Mouse (Mus musculus): ENCODE measurements around the gene Txk.

The Txk gene

GRCm38 (mm10) chr5:72694684-72695083, 57.9 kb downstream of the Txk start:
- DNase-seq (ENCODE audit: low read depth, low spot score), result no peak

DNA sequence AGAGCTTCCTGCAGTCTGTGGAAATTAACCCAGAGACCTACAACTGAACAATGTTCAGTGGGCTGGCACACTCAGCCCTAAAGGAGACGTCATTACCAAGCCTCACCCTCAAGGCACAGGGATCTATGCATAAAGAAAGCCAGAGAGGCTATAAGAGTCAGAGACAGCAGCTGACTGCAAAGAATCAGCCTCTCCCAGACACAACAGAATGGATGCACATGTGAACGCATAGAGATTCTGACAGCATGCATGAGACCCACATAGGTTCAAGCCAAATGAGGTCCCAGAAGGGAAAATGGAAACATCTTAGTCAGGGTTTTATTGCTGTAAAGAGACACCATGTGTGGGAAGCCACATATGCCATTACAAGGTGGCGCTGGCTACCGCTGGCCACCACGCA, 62.1 kb downstream of the Txk start:
- DNase-seq (ENCODE audit: low read depth, low spot score), result no peak

GRCm38 (mm10) chr5:72689556-72689955, 63.0 kb downstream of the Txk start:
- no peak for DNase-seq (ENCODE audit: low read depth, low spot score)

DNA sequence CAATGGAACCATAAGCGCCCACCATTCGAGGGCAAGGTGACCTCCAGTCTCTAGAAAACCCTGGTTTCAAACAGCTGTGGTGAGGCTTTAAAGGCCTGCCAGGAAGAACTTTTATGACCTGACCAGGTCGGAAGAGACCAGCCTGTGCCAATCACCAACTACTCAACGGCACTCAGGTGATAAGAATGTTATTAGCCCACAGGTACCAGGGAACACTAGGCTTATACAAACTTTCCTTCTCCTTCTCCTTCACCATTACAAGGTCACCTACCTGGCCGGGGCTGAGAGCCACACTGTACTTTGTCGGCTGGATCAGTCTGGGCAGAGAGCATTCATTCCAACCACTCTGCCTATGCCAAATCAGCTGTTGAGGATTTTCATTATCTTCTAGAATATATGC, 71.1 kb downstream of the Txk start:
- DNase-seq (ENCODE audit: low read depth, low spot score), result no peak

DNA sequence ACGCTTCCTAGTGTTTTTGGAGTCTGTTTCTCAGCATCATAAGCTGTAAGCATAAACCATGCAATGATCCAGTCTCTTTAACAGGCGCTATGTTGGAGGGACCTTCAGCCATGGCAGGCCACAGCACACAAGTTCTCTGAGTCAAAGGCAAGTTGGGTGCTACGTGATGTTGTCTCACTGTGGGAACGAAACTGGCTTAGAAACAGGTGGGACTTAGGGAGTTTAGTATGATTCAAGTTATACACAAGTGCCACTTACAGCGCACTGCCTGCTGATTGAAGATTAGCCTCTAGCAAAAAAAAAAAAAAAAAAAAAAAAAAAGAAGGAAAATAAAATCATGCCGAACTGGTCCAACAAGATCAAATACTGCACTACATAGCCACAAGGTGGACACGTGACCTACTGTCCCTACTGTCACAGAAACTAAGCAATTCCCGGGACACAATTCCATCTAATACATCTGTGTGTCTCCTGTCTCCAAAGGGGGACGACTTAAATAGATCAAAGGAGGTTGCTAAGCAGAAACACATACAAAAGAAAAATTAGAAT, 77.5 kb downstream of the Txk start:
- DNase-seq (ENCODE audit: low read depth, low spot score), result no peak

DNA sequence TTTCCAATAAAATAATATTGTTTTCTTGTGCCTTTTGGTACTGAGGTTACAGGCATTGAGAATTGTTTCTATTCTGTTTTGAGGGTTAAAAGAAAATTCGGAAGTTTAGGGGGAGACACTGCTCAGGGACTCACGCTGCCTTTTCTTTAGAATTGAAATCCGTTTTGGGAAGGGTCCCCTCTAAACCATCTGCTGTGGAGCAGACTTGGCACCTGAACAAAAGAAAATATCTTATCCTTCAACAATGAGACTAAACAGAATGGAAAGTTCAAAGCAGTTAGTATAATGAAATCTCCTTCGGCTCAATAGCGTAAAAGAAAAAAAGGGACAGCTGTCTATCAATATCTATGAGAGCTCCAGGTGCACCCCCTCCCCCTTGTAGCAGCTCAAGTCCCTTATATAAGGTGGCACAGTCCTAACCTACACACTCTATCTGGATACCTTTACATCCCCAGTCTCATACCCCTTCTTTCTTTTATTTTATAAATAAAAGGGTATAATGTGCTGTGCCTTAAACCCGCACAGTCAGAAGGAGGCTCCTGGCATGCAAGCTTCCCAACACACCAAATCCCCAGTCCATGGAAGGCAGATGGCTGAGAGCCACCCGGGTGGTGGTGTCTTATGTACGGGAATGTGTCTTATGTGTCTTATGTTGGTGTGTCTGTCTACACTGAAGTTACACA, 81.4 kb downstream of the Txk start:
- no peak for DNase-seq (ENCODE audit: low read depth, low spot score)

DNA sequence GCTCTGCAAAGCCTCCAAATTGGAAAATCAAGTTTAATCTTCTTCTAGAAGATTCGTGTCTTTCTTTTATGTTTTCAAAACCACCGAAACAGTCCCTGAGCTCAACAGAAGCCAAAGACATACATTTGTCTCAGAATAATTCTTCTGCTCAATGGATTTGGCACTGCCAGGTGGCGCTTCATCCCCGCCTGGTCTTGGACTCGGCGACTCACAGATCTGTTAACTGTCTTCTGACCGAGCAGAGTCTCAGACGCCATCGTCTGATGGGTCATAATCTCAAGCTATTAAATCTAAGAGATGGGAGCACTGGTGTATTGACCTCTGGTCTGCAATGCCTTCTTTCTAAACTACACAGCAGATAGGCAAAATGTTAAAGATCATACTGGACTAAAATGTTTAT, 84.2 kb downstream of the Txk start:
- DNase-seq (ENCODE audit: low read depth, low spot score), result no peak

DNA sequence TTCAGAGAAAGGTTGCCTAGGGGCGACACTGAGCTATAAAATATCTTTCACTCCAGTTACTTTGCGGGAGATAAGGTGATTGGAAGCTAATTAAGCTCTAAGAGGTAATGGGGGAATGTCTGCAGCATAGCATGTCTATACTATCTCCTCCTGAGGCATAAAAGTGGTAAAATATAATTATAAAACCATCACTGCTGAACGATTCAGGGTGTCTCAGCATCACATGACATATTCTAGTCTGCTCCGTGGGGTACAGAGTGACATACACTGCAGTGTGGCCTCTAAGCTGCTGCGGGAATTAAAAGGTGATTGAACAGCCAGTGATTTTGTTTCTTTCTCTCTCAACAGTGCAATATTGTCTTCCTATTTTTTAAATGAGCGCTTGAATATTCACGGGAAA, 86.1 kb downstream of the Txk start:
- no peak for DNase-seq (ENCODE audit: low read depth, low spot score)

DNA sequence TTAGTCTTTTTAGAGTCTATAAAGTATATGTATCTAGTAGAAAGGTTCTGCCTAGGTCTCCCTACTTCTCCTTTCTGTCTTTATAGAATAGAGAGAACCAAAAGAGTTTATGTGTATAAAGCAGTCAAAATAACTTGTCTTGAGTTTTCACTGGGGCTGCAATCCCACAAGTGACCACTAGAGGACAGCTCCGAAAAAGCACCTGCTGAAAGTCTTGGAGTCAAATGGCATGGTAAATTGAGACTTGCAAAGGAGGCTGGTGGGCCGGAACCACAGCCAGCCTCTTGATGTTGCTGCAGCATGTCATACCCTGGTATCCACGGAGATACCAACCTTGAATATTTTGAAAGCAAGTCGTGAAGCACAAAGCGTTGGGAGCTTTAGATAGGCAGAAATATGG, 87.3 kb downstream of the Txk start:
- DNase-seq (ENCODE audit: low read depth, low spot score), result peak; percentile 67

DNA sequence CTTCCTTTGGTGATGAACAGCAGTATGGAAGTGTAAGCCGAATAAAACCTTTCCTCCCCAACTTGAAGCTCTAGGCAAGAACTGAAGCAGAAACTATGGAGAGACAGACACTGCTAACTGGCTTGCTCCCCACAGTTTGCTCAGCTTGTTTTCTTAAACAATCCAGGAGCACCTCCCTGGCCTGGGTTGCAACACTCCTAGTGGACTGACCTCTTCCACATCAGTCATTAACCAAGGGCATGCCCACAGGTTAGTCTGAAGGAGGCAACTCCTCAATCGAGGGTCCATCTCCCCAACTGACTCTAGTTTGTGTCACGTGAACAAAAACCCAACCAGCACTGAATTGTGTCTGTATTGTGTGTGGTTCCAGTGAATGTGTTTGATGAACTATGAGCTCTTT, 87.7 kb downstream of the Txk start:
- DNase-seq (ENCODE audit: low read depth, low spot score), result no peak

- DNase-seq (ENCODE audit: low read depth, low spot score), result no peak
Observed at GRCm38 (mm10) chr5:72664126-72664525, 88.5 kb downstream of the Txk start.

DNA sequence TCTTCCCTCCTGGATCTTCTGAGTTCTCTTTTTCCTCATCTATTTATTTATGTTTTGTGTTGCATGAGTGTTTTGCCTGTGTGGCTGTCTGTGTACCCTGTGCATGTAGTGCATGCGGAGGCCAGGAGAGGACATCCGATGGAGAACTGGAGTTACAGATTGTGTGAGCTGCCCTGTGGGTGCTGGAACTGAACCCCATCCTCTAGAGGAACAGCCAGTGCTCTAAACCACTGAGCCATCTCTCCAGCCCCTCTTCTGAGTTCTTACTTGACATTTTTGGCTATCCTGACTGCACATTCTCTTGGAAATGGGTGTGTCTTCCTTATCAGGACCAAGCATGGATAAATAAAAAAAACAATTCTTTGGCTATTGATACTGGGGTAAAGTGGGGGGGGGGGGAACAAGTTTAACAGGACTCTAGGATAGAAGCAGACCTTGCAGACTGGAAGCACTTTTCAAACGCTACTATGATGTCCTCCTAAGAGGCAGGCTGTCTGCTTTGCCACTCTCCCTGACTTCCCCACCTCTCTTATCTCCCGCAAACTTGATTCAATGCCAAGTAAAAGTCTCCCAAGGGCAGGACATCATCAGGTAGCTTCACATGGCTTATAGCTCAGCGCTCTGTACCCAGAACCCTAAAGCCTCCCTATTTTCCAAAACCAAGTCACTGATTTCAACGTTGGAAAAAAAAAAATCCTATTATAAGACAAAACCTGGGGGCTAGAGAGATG, 91.4 kb downstream of the Txk start:
- DNase-seq (ENCODE audit: low read depth, low spot score), result no peak

DNA sequence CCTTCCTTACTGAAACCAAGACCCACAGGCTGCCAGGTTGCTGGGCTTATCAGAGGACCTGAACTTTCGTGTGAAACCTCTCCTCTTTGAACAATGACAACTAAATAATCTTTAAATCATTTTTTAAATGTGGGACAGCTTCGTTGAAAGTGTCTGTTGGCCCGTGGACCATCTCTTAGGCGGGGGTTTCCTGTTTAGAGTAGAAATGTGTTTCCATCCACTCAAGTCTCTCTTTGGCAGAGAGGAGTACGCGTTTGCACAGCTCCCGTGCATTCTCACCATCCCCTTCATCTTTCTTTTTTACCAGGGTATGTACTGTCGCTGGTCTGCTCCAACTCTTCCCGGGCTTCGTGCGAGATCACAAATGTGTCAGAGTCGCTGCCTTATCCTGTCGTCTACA, 94.2 kb downstream of the Txk start:
- DNase-seq (ENCODE audit: low read depth, low spot score), result no peak

- no peak for DNase-seq (ENCODE audit: low read depth, low spot score)
Observed at GRCm38 (mm10) chr5:72656270-72656791, 96.2 kb downstream of the Txk start.

- DNase-seq (ENCODE audit: low read depth, low spot score), result no peak
Observed at GRCm38 (mm10) chr5:72653068-72653674, 99.4 kb downstream of the Txk start.

- DNase-seq (ENCODE audit: low read depth, low spot score), result no peak
Observed at GRCm38 (mm10) chr5:72648987-72649735, 103.4 kb downstream of the Txk start.

- no peak for DNase-seq (ENCODE audit: low read depth, low spot score)
Observed at GRCm38 (mm10) chr5:72647958-72648595, 104.5 kb downstream of the Txk start.

DNA sequence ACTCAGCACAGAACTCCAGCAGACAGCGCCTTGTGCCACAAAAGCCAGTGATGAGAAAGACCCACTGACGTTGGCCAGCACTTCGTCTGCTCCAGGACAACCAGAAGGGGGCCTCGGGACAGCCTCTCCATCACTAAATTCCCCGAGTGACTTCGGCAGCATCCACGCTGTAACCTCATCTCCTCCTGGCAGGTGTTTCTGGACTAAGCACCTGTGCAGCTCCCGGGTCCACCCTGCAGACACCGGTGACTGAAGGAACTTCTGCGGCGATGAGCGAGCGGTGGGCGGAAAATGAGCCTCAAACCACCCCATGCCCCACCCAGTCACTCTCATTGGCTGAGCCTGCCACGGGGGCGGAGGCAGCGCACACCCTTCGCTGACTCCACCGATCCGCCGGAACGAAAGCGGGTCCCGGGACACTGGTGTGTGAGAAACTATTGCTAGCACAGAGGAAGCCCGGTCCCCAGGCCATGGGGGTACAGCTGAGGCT, 105.1 kb downstream of the Txk start, which contains the start of gene Nipal1:
Gene Nipal1 (plus strand): TSS at position 378 of the 490 bp plus-strand sequence.
- DNase-seq (ENCODE audit: low read depth, low spot score), result peak; percentile 61

- no peak for DNase-seq (ENCODE audit: low read depth, low spot score)
Observed at GRCm38 (mm10) chr5:72646996-72647395, 105.6 kb downstream of the Txk start.

DNA sequence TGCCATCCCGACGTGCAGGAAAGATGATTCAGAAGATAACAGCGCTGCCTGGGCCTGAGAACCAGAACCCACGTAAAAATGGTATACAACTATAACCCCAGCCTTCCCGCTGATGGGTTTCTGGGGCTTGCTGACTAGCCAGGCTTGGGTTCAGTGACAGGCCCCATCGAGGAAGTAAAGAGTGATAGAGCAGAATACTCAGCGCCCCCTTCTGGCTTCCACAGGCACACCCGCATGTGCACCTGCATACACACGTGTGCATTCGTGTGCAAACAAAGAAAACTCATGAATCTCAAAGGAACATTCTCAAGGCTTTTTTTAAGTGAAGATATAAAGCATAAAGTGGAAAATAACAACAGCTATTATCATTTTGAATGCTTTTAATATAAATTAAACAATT, 106.4 kb downstream of the Txk start:
- DNase-seq (ENCODE audit: low read depth, low spot score), result no peak

Measured in forelimb bud, embryonic 11.5 days (tissue).